Mouse (Mus musculus): ENCODE results near the gene Peli1.

The Peli1 gene

DNA sequence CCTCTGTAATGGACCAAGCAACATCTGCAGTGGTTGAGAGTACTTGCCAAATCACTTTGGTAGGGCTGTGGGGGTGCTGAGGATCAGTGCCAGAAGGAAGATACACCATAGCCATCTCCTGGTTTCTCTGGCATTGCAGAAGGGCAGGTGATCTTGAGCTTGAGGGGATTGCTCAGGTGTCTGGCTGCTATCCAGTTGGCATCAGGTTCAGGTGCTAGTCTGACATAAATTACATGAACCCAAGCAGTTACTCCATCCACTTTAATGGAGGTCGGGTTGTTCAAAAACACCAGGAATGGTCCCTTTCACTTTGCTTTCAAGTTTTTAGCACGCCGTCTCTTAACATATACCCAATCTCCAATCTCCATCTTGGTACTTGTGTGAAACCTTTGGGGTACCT is 103.8 kb downstream of the Peli1 start:
- H3K4me1 ChIP-seq (replicated peaks; ENCODE audit: low read depth, low read length), result no peaks in the 10 kb centered on the region
- TF ChIP-seq NANOG (IDR thresholded peaks at IDR 0.05; ENCODE audit: borderline replicate concordance, low read length), result no peak
- TF ChIP-seq CTCF (conservative IDR thresholded peaks at IDR 0.05; ENCODE audit: low read length), result no peak
- no peak for TF ChIP-seq POU5F1 (IDR thresholded peaks at IDR 0.05; ENCODE audit: borderline replicate concordance, low read length)
- no peak overlapping the region for H3K4me3 ChIP-seq (replicated peaks; ENCODE audit: low read length)

More for the DNA sequence above, 103.8 kb downstream of the Peli1 start:
- 0 out of 2 replicates have a peak, but pooled peaks cover 2% of the 10 kb centered on the region for H3K36me3 ChIP-seq (ENCODE audit: insufficient read depth, low read length)
- peaks cover 44% of the 10 kb centered on the region for H3K9me3 ChIP-seq (ENCODE audit: low read length)
- no peaks in the 10 kb centered on the region for H3K27me3 ChIP-seq (ENCODE audit: insufficient read depth, low read length)
